In genomic region chr10:126717961-126718360, GRCm38 (mm10) we compare ENCODE assay signal across 19 mouse cellular contexts.
A peak's percentile ranks its signal among the peaks of the same experiment; 100 is the strongest.
DNase-seq lines count a peak whose midpoint lies in the region; ATAC-seq and TF ChIP-seq lines count a peak whose summit lies in the region.
"Had no signal": no experiment of that assay in that cellular context is flagged by ENCODE, and none has a peak within 500 bp of the region (broad histone marks: within the 10 kb centered on the region; RNA-seq: fewer than 3 reads in every experiment).

No protein-coding gene starts in this region.

- H3K27ac ChIP-seq in forebrain, postnatal 0 days (ENCODE audit: low read depth, low read length), result no peak overlapping the region
- H3K27ac ChIP-seq in forebrain, embryonic 13.5 days, result no peak overlapping the region
- no peak overlapping the region for H3K27ac ChIP-seq in limb, embryonic 14.5 days (replicated peaks; ENCODE audit: low read depth, low read length)
- H3K27ac ChIP-seq in limb, embryonic 10.5 days, result no peak overlapping the region
- no peak overlapping the region for H3K27ac ChIP-seq in kidney, embryonic 16.5 days (ENCODE audit: low read length)
- H3K27ac ChIP-seq: embryonic facial prominence, embryonic 15.5 days; gastrocnemius, adult 2 months; hindbrain, embryonic 13.5 days; limb, embryonic 15.5 days had no signal

- WGBS in forebrain, postnatal 0 days, result 45% methylated on average over 2 of the region's 2 CpGs
- 72% methylated on average over 2 of the region's 2 CpGs for WGBS in forebrain, embryonic 13.5 days
- 61% methylated on average over 2 of the region's 2 CpGs for WGBS in limb, embryonic 14.5 days
- WGBS in limb, embryonic 10.5 days, result 87% methylated on average over 2 of the region's 2 CpGs
- WGBS in kidney, embryonic 16.5 days, result 54% methylated on average over 2 of the region's 2 CpGs

- H3K9me3 ChIP-seq in forebrain, postnatal 0 days (ENCODE audit: low read length), result no peaks in the 10 kb centered on the region
- H3K9me3 ChIP-seq in forebrain, embryonic 13.5 days (replicated peaks), result no peaks in the 10 kb centered on the region
- no peaks in the 10 kb centered on the region; the same call in 1 of the 2 replicates for H3K9me3 ChIP-seq in limb, embryonic 14.5 days (ENCODE audit: control insufficient read depth, low read length)
- no peaks in the 10 kb centered on the region for H3K9me3 ChIP-seq in limb, embryonic 10.5 days (replicated peaks)
- H3K9me3 ChIP-seq in kidney, embryonic 16.5 days (ENCODE audit: low read length), result no peaks in the 10 kb centered on the region
- H3K9me3 ChIP-seq: embryonic facial prominence, embryonic 15.5 days; heart, embryonic 12.5 days; hindbrain, embryonic 13.5 days; limb, embryonic 15.5 days had no signal

- TF ChIP-seq POLR2A in limb, embryonic 14.5 days (IDR thresholded peaks at IDR 0.05; ENCODE audit: borderline replicate concordance, extremely low read depth, insufficient read depth, insufficient read length), result no peak

- no peak overlapping the region for H3K4me2 ChIP-seq in forebrain, postnatal 0 days (ENCODE audit: low read depth)
- no peak overlapping the region for H3K4me2 ChIP-seq in forebrain, embryonic 13.5 days
- no peak overlapping the region for H3K4me2 ChIP-seq in limb, embryonic 14.5 days (replicated peaks; ENCODE audit: low read depth, low read length, severe bottlenecking)
- no peak overlapping the region for H3K4me2 ChIP-seq in kidney, embryonic 16.5 days (replicated peaks; ENCODE audit: low read depth, low read length)
- H3K4me2 ChIP-seq: embryonic facial prominence, embryonic 15.5 days; heart, embryonic 12.5 days; hindbrain, embryonic 13.5 days; limb, embryonic 15.5 days had no signal

- H3K9ac ChIP-seq in forebrain, postnatal 0 days, result no peak overlapping the region
- no peak overlapping the region for H3K9ac ChIP-seq in forebrain, embryonic 13.5 days
- no peak overlapping the region for H3K9ac ChIP-seq in limb, embryonic 14.5 days (ENCODE audit: low read depth, low read length, severe bottlenecking)
- no peak overlapping the region for H3K9ac ChIP-seq in kidney, embryonic 16.5 days (replicated peaks; ENCODE audit: low read length)
- H3K9ac ChIP-seq: embryonic facial prominence, embryonic 15.5 days; heart, embryonic 12.5 days; hindbrain, embryonic 13.5 days; limb, embryonic 15.5 days had no signal

- no peaks in the 10 kb centered on the region for H3K36me3 ChIP-seq in forebrain, postnatal 0 days (ENCODE audit: insufficient read depth)
- no peaks in the 10 kb centered on the region for H3K36me3 ChIP-seq in forebrain, embryonic 13.5 days (ENCODE audit: poor library complexity, severe bottlenecking)
- H3K36me3 ChIP-seq in limb, embryonic 14.5 days (ENCODE audit: control insufficient read depth, insufficient read depth, low read length), result no peaks in the 10 kb centered on the region
- no peaks in the 10 kb centered on the region for H3K36me3 ChIP-seq in limb, embryonic 10.5 days
- no peaks in the 10 kb centered on the region for H3K36me3 ChIP-seq in kidney, embryonic 16.5 days (ENCODE audit: insufficient read depth, low read length)
- H3K36me3 ChIP-seq: embryonic facial prominence, embryonic 15.5 days; heart, embryonic 12.5 days; hindbrain, embryonic 13.5 days; limb, embryonic 15.5 days had no signal

- no peaks in the 10 kb centered on the region for H3K27me3 ChIP-seq in forebrain, postnatal 0 days (ENCODE audit: insufficient read depth, low read length)
- no peaks in the 10 kb centered on the region for H3K27me3 ChIP-seq in forebrain, embryonic 13.5 days
- H3K27me3 ChIP-seq in limb, embryonic 14.5 days (ENCODE audit: control insufficient read depth, insufficient read depth, low read length), result no peaks in the 10 kb centered on the region
- H3K27me3 ChIP-seq in limb, embryonic 10.5 days (ENCODE audit: low read depth, poor library complexity, severe bottlenecking), result no peaks in the 10 kb centered on the region
- H3K27me3 ChIP-seq in kidney, embryonic 16.5 days (ENCODE audit: insufficient read depth, low read length), result no peaks in the 10 kb centered on the region
- H3K27me3 ChIP-seq: embryonic facial prominence, embryonic 15.5 days; heart, embryonic 12.5 days; hindbrain, embryonic 13.5 days; limb, embryonic 15.5 days had no signal

- TF ChIP-seq CTCF in forebrain, postnatal 0 days (IDR thresholded peaks at IDR 0.05; ENCODE audit: low read depth), result no peak

- no peak overlapping the region for H3K4me3 ChIP-seq in forebrain, postnatal 0 days (ENCODE audit: low read depth, low read length)
- no peak overlapping the region for H3K4me3 ChIP-seq in forebrain, embryonic 13.5 days
- no peak overlapping the region for H3K4me3 ChIP-seq in limb, embryonic 14.5 days (replicated peaks; ENCODE audit: low read length)
- H3K4me3 ChIP-seq in limb, embryonic 10.5 days, result no peak overlapping the region
- H3K4me3 ChIP-seq in kidney, embryonic 16.5 days (ENCODE audit: low read length), result no peak overlapping the region
- H3K4me3 ChIP-seq: embryonic facial prominence, embryonic 15.5 days; gastrocnemius, adult 2 months; heart, embryonic 12.5 days; hindbrain, embryonic 13.5 days; limb, embryonic 15.5 days had no signal

- DNase-seq in forebrain, postnatal 0 days, result peak; percentile 22
- DNase-seq in limb, embryonic 14.5 days (ENCODE audit: low spot score), result peak; percentile 62
- DNase-seq in limb, embryonic 10.5 days (ENCODE audit: low spot score), result no peak
- peak; percentile 47 for DNase-seq in Muller cell, postnatal 12 days (ENCODE audit: inconsistent ontology term)
- peak; percentile 80 for DNase-seq in adrenal gland, postnatal 10 days
- no peak for DNase-seq in thymus, adult 18-20 months
- DNase-seq: gastrocnemius, adult 2 months; kidney, adult 9 months; layer of hippocampus, adult 9-11 months; lung, postnatal 36 days; right cerebral cortex, postnatal 25 days had no signal

- no peaks in the 10 kb centered on the region for H3K4me1 ChIP-seq in forebrain, postnatal 0 days (ENCODE audit: insufficient read depth)
- H3K4me1 ChIP-seq in forebrain, embryonic 13.5 days, result no peaks in the 10 kb centered on the region
- no peaks in the 10 kb centered on the region for H3K4me1 ChIP-seq in limb, embryonic 14.5 days (ENCODE audit: control insufficient read depth, insufficient read depth, low read length)
- H3K4me1 ChIP-seq in limb, embryonic 10.5 days, result no peaks in the 10 kb centered on the region
- H3K4me1 ChIP-seq in kidney, embryonic 16.5 days (ENCODE audit: insufficient read depth, low read length), result no peaks in the 10 kb centered on the region
- H3K4me1 ChIP-seq: embryonic facial prominence, embryonic 15.5 days; heart, embryonic 12.5 days; hindbrain, embryonic 13.5 days; limb, embryonic 15.5 days had no signal

- ATAC-seq in forebrain, postnatal 0 days, result no peak
- no peak for ATAC-seq in forebrain, embryonic 13.5 days
- no peak for ATAC-seq in limb, embryonic 14.5 days (ENCODE audit: low FRiP score, low read depth)
- ATAC-seq in kidney, embryonic 16.5 days (ENCODE audit: low FRiP score, low TSS enrichment), result no peak
- ATAC-seq: activated CD4-positive, CD25-positive, alpha-beta regulatory T cell, adult 4 months; forebrain, embryonic 14.5 days had no signal

Comparison
In these comparisons a context has a peak if more than half of its experiments do, and no peak if none do; other contexts are left out.
1. DNase-seq: peak in forebrain, postnatal 0 days (single experiment), limb, embryonic 14.5 days (single experiment), Muller cell, postnatal 12 days (single experiment) and adrenal gland, postnatal 10 days (single experiment); none in limb, embryonic 10.5 days (single experiment) and thymus, adult 18-20 months (0 of 2).